Mouse (Mus musculus) brain, embryonic 14.5 days (tissue): ENCODE results near the gene 4930590J08Rik. TPM values are rescaled to one million over a fixed set of nuclear protein-coding genes. Genes with fewer than 3 reads are reported as not detected.

Experiments
- DNase-seq: peaks from one replicate; pipeline ENCODE4 v3.0.0-alpha.2; 2011; ENCODE audit warnings: low read depth
- CTCF ChIP-seq: fragments of 200-500 bp; IDR thresholded peaks from 2 replicates; pipeline ENCODE4 v1.5.1; 2012; ENCODE audit warnings: inconsistent platforms, mild to moderate bottlenecking, moderate library complexity, borderline replicate concordance; ENCODE audit not compliant: insufficient read depth, insufficient read length; ENCODE audit errors: extremely low read depth
- POLR2A ChIP-seq: fragments of 200-500 bp; IDR thresholded peaks from 2 replicates; pipeline ENCODE4 v1.6.1; 2012; ENCODE audit warnings: mild to moderate bottlenecking, inconsistent platforms, borderline replicate concordance; ENCODE audit not compliant: poor library complexity, insufficient read depth, insufficient read length, severe bottlenecking; ENCODE audit errors: extremely low read depth
- polyA plus RNA-seq: library from polyadenylated mRNA; depleted of rRNA; stranded (reverse); fragments of >200 nt; gene quantifications from 2 replicates; pipeline ENCODE4 v1.2.3, GENCODE M21; 2012; rRNA removed

Gene 4930590J08Rik
- polyA plus RNA-seq, 1 experiment, result 4.4 TPM

GRCm38 (mm10) chr6:91978371-91979300 lies 76.0 kb downstream of the 4930590J08Rik start, which contains the start of gene Fgd5:
Gene Fgd5, plus strand, starts transcription at chr6:91978878.
- peak; percentile 67 for DNase-seq
- TF ChIP-seq POLR2A (no peak), CTCF (no peak)

- TF ChIP-seq CTCF, result no peak
- TF ChIP-seq POLR2A, result no peak
- no peak for DNase-seq
Observed at GRCm38 (mm10) chr6:91979301-91979996, 76.8 kb downstream of the 4930590J08Rik start.

- no peak for TF ChIP-seq CTCF
- TF ChIP-seq POLR2A, result no peak
- no peak for DNase-seq
Observed at GRCm38 (mm10) chr6:91980011-91980410, 77.4 kb downstream of the 4930590J08Rik start.

- TF ChIP-seq CTCF (no peak), POLR2A (no peak)
- no peak for DNase-seq
Observed at GRCm38 (mm10) chr6:91990101-91990500, 87.5 kb downstream of the 4930590J08Rik start.

GRCm38 (mm10) chr6:91992823-91993222 lies 90.2 kb downstream of the 4930590J08Rik start:
- no peak for DNase-seq
- no peak for TF ChIP-seq CTCF

GRCm38 (mm10) chr6:91993795-91994505 lies 91.3 kb downstream of the 4930590J08Rik start:
- no peak for DNase-seq
- no peak for TF ChIP-seq CTCF
- TF ChIP-seq POLR2A, result no peak

- peak; percentile 45 for DNase-seq
- TF ChIP-seq CTCF (no peak), POLR2A (no peak)
Observed at GRCm38 (mm10) chr6:91996072-91996471, 93.5 kb downstream of the 4930590J08Rik start.

Other genes starting within 250 kb of the 4930590J08Rik start
- 67.2 and 96.3 TPM in 2 replicates for gene Slc6a6, start 218.8 kb upstream of the 4930590J08Rik start, polyA plus RNA-seq
- 18.6 and 21.0 TPM in 2 replicates for gene Grip2, start 75.6 kb upstream of the 4930590J08Rik start, polyA plus RNA-seq
- 17.9 and 20.5 TPM in 2 replicates for gene Ccdc174, start 24.8 kb upstream of the 4930590J08Rik start, polyA plus RNA-seq
- 7.9 and 16.9 TPM in 2 replicates for gene Fgd5, start 76.1 kb downstream of the 4930590J08Rik start, polyA plus RNA-seq
- gene Nr2c2, start 188.6 kb downstream of the 4930590J08Rik start, polyA plus RNA-seq, result 38.3 and 44.6 TPM in 2 replicates